Mouse (Mus musculus): ENCODE measurements at regions not wholly inside any gene's neighbourhood (a gene's known extent, or its start where the extent isn't known, plus 50 kb on each side); places are given as distances from the start of the nearest gene placed in this dataset.

DNA sequence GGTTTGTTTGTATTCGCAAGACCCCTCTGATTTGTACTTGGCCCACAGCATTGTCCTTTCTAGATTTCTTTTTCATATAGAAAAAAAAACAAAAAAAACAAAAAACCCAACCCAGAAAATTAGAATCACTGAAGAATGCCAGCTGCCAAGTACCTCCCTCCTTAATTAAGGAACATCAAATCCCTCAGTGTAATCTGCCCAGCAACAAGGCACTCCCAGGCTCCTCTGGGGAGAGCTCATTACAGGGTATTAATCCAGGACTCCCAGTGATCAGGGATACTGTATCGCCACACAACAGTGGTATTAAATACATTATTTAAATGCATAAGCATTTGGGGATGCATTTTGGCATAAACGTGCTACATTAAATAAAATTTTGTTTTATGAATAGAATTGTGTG lies 1023.1 kb downstream of the Adgrl2 start:
- Histone ChIP-seq H3K4me2 (ENCODE audit: low read length) (no peak overlapping the region), H3K4me1 (ENCODE audit: control insufficient read depth, insufficient read depth, low read depth, low read length) (peaks cover 6% of the 10 kb centered on the region; the same call in 1 of the 2 replicates), H3K36me3 (ENCODE audit: control insufficient read depth, insufficient read depth, low read length) (no peaks in the 10 kb centered on the region), H3K4me3 (ENCODE audit: low read length) (no peak overlapping the region), H3K27ac (ENCODE audit: low read depth, low read length) (no peak overlapping the region), H3K9me3 (ENCODE audit: control insufficient read depth, low read length) (no peaks in the 10 kb centered on the region), H3K9ac (ENCODE audit: low read depth, low read length) (no peak overlapping the region), H3K27me3 (replicated peaks; ENCODE audit: control insufficient read depth, insufficient read depth, low read length) (no peaks in the 10 kb centered on the region)
- WGBS = 61% methylated on average over 3 of the region's 3 CpGs
- no peak for ATAC-seq

DNA sequence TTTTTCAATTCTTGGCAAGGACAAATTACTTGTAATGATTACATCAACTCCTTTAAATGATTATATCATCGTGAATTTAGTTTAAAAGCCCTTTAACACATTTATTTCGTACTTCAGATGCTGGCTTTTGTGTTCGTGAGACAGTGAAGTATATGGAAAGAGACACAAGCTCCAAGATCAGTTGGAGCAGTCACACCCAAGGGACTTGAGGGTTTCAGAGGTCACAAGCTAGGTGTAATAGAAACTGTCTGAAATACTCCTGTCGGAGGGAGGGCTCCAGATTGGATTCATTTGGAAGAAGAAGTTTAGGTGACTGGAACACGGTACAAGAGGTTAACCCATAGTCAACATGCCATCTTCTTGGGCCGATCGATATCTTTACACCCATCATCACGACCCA lies 1023.5 kb downstream of the Adgrl2 start:
- ATAC-seq = no peak
- no peak overlapping the region for H3K27ac ChIP-seq (ENCODE audit: low read depth, low read length)
- WGBS = 82% methylated on average over 8 of the region's 8 CpGs

DNA sequence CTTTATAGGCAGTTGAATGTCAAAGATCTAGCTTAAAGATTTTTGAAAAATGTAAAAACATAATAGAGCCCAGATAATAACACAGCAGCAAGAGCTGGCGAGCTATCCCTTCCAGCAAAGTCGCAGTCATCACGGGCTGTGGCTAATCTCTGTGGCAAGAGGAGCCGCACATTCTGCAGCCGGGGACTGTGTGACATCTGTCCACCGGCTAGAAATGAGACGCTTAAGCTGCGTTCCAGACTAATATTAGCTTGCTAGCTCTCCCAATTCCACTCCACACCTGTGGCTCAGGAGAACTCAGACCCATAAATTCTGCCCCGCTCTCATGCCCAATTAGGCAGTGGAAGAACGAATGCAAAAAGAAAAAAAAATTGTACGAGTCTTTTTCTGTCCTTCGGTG lies 1024.0 kb downstream of the Adgrl2 start:
- Histone ChIP-seq H3K36me3 (ENCODE audit: control insufficient read depth, insufficient read depth, low read length) (no peaks in the 10 kb centered on the region), H3K27ac (ENCODE audit: low read depth, low read length) (0 out of 2 replicates have a peak overlapping the region, but pooled peaks have one; percentile 12), H3K9ac (ENCODE audit: low read depth, low read length) (no peak overlapping the region; the same call in none of the 2 replicates), H3K9me3 (ENCODE audit: control insufficient read depth, low read length) (no peaks in the 10 kb centered on the region), H3K4me2 (ENCODE audit: low read length) (peak overlapping the region; percentile 23), H3K4me1 (ENCODE audit: control insufficient read depth, insufficient read depth, low read depth, low read length) (peaks cover 6% of the 10 kb centered on the region; the same call in 1 of the 2 replicates), H3K4me3 (ENCODE audit: low read length) (no peak overlapping the region), H3K27me3 (replicated peaks; ENCODE audit: control insufficient read depth, insufficient read depth, low read length) (no peaks in the 10 kb centered on the region)
- peak; percentile 72 for ATAC-seq
- WGBS = 50% methylated on average over 12 of the region's 12 CpGs

More for the DNA sequence above, 1023.5 kb downstream of the Adgrl2 start:
- no peaks in the 10 kb centered on the region for H3K36me3 ChIP-seq (ENCODE audit: control insufficient read depth, insufficient read depth, low read length)
- no peaks in the 10 kb centered on the region for H3K9me3 ChIP-seq (ENCODE audit: control insufficient read depth, low read length)
- no peak overlapping the region for H3K9ac ChIP-seq (ENCODE audit: low read depth, low read length)
- peaks cover 6% of the 10 kb centered on the region; the same call in 1 of the 2 replicates for H3K4me1 ChIP-seq (ENCODE audit: control insufficient read depth, insufficient read depth, low read depth, low read length)
- no peaks in the 10 kb centered on the region for H3K27me3 ChIP-seq (replicated peaks; ENCODE audit: control insufficient read depth, insufficient read depth, low read length)
- H3K4me2 ChIP-seq (ENCODE audit: low read length) = no peak overlapping the region
- no peak overlapping the region for H3K4me3 ChIP-seq (ENCODE audit: low read length)

DNA sequence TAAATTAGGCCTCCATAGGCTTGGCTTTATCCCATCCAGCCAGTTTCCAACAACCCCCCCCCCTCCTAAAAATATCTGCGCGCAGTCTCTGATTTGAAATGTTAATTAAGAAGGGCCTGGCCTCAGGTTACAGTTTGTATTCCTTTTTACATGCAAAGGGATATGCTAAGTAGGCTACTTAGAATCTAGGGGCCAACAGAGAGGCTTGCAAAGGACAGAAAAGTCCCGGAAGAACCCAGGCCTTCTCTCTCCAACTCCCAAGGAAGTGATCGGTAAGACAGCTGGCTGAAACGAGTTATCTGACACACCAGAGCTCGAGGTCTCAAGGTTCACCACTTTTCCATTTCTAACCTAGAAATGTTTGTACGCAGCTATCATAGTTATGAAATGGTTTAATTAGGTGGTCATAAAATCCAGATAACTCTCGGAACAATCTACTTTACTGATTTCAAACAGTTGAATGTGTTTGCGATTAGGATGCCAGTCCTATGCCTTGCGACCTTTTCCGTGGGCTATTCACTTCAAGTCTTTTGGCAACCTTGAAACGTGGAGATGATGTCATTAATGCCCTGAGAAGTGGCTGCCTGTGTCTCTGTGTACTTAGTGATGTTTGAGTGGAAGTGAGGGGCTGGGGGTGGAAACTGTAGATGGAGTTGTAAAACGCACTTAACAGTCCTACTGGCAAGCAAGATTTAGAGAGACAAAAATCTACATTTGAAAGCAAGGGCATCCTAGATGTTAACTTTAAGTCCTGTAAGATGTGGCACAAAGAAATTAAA lies 1026.5 kb downstream of the Adgrl2 start:
- no peak overlapping the region for H3K27ac ChIP-seq (ENCODE audit: low read depth, low read length)
- H3K36me3 ChIP-seq (ENCODE audit: control insufficient read depth, insufficient read depth, low read length) = no peaks in the 10 kb centered on the region
- H3K27me3 ChIP-seq (replicated peaks; ENCODE audit: control insufficient read depth, insufficient read depth, low read length) = no peaks in the 10 kb centered on the region
- peaks cover 6% of the 10 kb centered on the region; the same call in 1 of the 2 replicates for H3K4me1 ChIP-seq (ENCODE audit: control insufficient read depth, insufficient read depth, low read depth, low read length)
- H3K4me2 ChIP-seq (ENCODE audit: low read length) = no peak overlapping the region
- H3K9ac ChIP-seq (ENCODE audit: low read depth, low read length) = no peak overlapping the region
- H3K9me3 ChIP-seq (ENCODE audit: control insufficient read depth, low read length) = no peaks in the 10 kb centered on the region
- 24% methylated on average over 13 of the region's 13 CpGs for WGBS
- no peak for ATAC-seq
- H3K4me3 ChIP-seq (ENCODE audit: low read length) = no peak overlapping the region

- Histone ChIP-seq H3K4me2 (ENCODE audit: low read length) (no peak overlapping the region), H3K27me3 (replicated peaks; ENCODE audit: control insufficient read depth, insufficient read depth, low read length) (no peaks in the 10 kb centered on the region), H3K9me3 (ENCODE audit: control insufficient read depth, low read length) (no peaks in the 10 kb centered on the region), H3K4me1 (ENCODE audit: control insufficient read depth, insufficient read depth, low read depth, low read length) (no peaks in the 10 kb centered on the region; the same call in 1 of the 2 replicates), H3K9ac (ENCODE audit: low read depth, low read length) (no peak overlapping the region), H3K27ac (ENCODE audit: low read depth, low read length) (no peak overlapping the region), H3K36me3 (ENCODE audit: control insufficient read depth, insufficient read depth, low read length) (no peaks in the 10 kb centered on the region), H3K4me3 (ENCODE audit: low read length) (no peak overlapping the region)
- 71% methylated on average over 13 of the region's 13 CpGs for WGBS
- ATAC-seq = no peak
These were observed 1042.2 kb downstream of the Adgrl2 start for GRCm38 (mm10) chr3:147948041-147948592.

- no peak for ATAC-seq
- no peaks in the 10 kb centered on the region for H3K27me3 ChIP-seq (replicated peaks; ENCODE audit: control insufficient read depth, insufficient read depth, low read length)
- no peak overlapping the region for H3K4me3 ChIP-seq (ENCODE audit: low read length)
- H3K4me1 ChIP-seq (ENCODE audit: control insufficient read depth, insufficient read depth, low read depth, low read length) = no peaks in the 10 kb centered on the region; the same call in 1 of the 2 replicates
- no peak overlapping the region for H3K27ac ChIP-seq (ENCODE audit: low read depth, low read length)
- WGBS = 74% methylated on average over 4 of the region's 4 CpGs
- H3K36me3 ChIP-seq (ENCODE audit: control insufficient read depth, insufficient read depth, low read length) = no peaks in the 10 kb centered on the region
- no peak overlapping the region for H3K4me2 ChIP-seq (ENCODE audit: low read length)
- no peak overlapping the region for H3K9ac ChIP-seq (ENCODE audit: low read depth, low read length)
- H3K9me3 ChIP-seq (ENCODE audit: control insufficient read depth, low read length) = no peaks in the 10 kb centered on the region
These were observed 1047.0 kb downstream of the Adgrl2 start for GRCm38 (mm10) chr3:147943314-147943713.

GRCm38 (mm10) chr3:147930811-147931251 lies 1059.5 kb downstream of the Adgrl2 start:
- no peaks in the 10 kb centered on the region for H3K9me3 ChIP-seq (ENCODE audit: control insufficient read depth, low read length)
- H3K4me3 ChIP-seq (ENCODE audit: low read length) = no peak overlapping the region
- no peak overlapping the region for H3K9ac ChIP-seq (ENCODE audit: low read depth, low read length)
- WGBS = 70% methylated on average over 6 of the region's 6 CpGs
- no peak overlapping the region for H3K27ac ChIP-seq (ENCODE audit: low read depth, low read length)
- no peaks in the 10 kb centered on the region for H3K4me1 ChIP-seq (ENCODE audit: control insufficient read depth, insufficient read depth, low read depth, low read length)
- H3K27me3 ChIP-seq (replicated peaks; ENCODE audit: control insufficient read depth, insufficient read depth, low read length) = no peaks in the 10 kb centered on the region
- H3K4me2 ChIP-seq (ENCODE audit: low read length) = no peak overlapping the region
- H3K36me3 ChIP-seq (ENCODE audit: control insufficient read depth, insufficient read depth, low read length) = no peaks in the 10 kb centered on the region
- no peak for ATAC-seq

GRCm38 (mm10) chr3:147920181-147920580 lies 1068.0 kb downstream of the Ttll7 start:
- Histone ChIP-seq H3K27me3 (replicated peaks; ENCODE audit: control insufficient read depth, insufficient read depth, low read length) (no peaks in the 10 kb centered on the region), H3K4me3 (ENCODE audit: low read length) (no peak overlapping the region), H3K4me1 (ENCODE audit: control insufficient read depth, insufficient read depth, low read depth, low read length) (no peaks in the 10 kb centered on the region), H3K9ac (ENCODE audit: low read depth, low read length) (no peak overlapping the region), H3K4me2 (ENCODE audit: low read length) (no peak overlapping the region), H3K36me3 (ENCODE audit: control insufficient read depth, insufficient read depth, low read length) (no peaks in the 10 kb centered on the region), H3K9me3 (ENCODE audit: control insufficient read depth, low read length) (no peaks in the 10 kb centered on the region), H3K27ac (ENCODE audit: low read depth, low read length) (no peak overlapping the region)
- WGBS = 88% methylated on average over 2 of the region's 2 CpGs
- ATAC-seq = no peak

- H3K4me3 ChIP-seq (ENCODE audit: low read length) = no peak overlapping the region
- ATAC-seq = peak; percentile 40; the same call in 1 of the 2 replicates
- no peaks in the 10 kb centered on the region for H3K4me1 ChIP-seq (ENCODE audit: control insufficient read depth, insufficient read depth, low read depth, low read length)
- WGBS = 78% methylated on average over 3 of the region's 3 CpGs
- no peak overlapping the region for H3K4me2 ChIP-seq (ENCODE audit: low read length)
- H3K9ac ChIP-seq (ENCODE audit: low read depth, low read length) = no peak overlapping the region
- H3K9me3 ChIP-seq (ENCODE audit: control insufficient read depth, low read length) = no peaks in the 10 kb centered on the region
- H3K36me3 ChIP-seq (ENCODE audit: control insufficient read depth, insufficient read depth, low read length) = no peaks in the 10 kb centered on the region
- H3K27ac ChIP-seq (ENCODE audit: low read depth, low read length) = no peak overlapping the region
- no peaks in the 10 kb centered on the region for H3K27me3 ChIP-seq (replicated peaks; ENCODE audit: control insufficient read depth, insufficient read depth, low read length)
These were observed 1067.5 kb downstream of the Ttll7 start for GRCm38 (mm10) chr3:147919701-147920100.
